Mouse (Mus musculus): ENCODE data around the gene Fyn. TPM values are rescaled to one million over a fixed set of nuclear protein-coding genes. Genes with fewer than 3 reads are reported as not detected.

The Fyn gene
- polyA plus RNA-seq, 1 experiment from 2014 or later = 44.3 TPM

DNA sequence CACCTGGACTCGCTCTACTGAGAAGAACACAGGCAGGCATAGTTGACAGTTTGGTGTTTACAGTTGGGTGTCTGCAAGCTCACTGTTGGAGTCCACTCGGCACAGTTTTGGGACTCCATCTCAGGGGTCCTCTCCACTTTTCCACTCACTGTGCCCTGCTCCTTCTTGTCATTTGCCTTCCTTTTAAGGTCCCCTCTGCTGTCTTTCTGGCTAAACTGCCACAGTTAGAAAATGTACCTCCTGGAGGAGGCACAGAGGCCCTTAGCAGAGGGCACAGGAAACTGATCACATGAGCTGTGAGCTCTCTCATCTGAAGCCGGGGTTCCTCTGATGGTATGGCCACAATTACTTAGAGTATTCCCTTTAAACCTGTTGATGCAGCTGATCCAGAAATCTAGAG, 120.3 kb downstream of the Fyn start:
- no peaks in the 10 kb centered on the region for H3K36me3 ChIP-seq (ENCODE audit: control insufficient read depth, insufficient read depth, low read length)
- WGBS = 83% methylated on average over 3 of the region's 3 CpGs
- peaks cover 13% of the 10 kb centered on the region for H3K4me1 ChIP-seq (ENCODE audit: control insufficient read depth, insufficient read depth, low read length)

GRCm38 (mm10) chr10:39490349-39491121, 121.9 kb downstream of the Fyn start:
- ATAC-seq (ENCODE audit: low FRiP score) = no peak
- no peak for DNase-seq (ENCODE audit: low spot score, missing footprints)
- no peak overlapping the region for H3K4me3 ChIP-seq (ENCODE audit: low read depth, low read length)
- no peak overlapping the region for H3K4me2 ChIP-seq
- no peak overlapping the region for H3K27ac ChIP-seq (ENCODE audit: low read depth, low read length)
- no peaks in the 10 kb centered on the region for H3K9me3 ChIP-seq (ENCODE audit: control insufficient read depth, low read length)
- no peaks in the 10 kb centered on the region for H3K27me3 ChIP-seq (ENCODE audit: control insufficient read depth, insufficient read depth, low read length)
- no peak overlapping the region for H3K9ac ChIP-seq (ENCODE audit: low read length)
- H3K36me3 ChIP-seq (ENCODE audit: control insufficient read depth, insufficient read depth, low read length) = no peaks in the 10 kb centered on the region
- H3K4me1 ChIP-seq (ENCODE audit: control insufficient read depth, insufficient read depth, low read length) = peaks cover 2% of the 10 kb centered on the region; the same call in 1 of the 2 replicates
- WGBS = 84% methylated on average over 9 of the region's 9 CpGs

More for the DNA sequence above, 120.3 kb downstream of the Fyn start:
- Histone ChIP-seq H3K27ac (ENCODE audit: low read depth, low read length) (no peak overlapping the region), H3K4me2 (no peak overlapping the region), H3K9ac (ENCODE audit: low read length) (no peak overlapping the region), H3K27me3 (ENCODE audit: control insufficient read depth, insufficient read depth, low read length) (no peaks in the 10 kb centered on the region), H3K9me3 (ENCODE audit: control insufficient read depth, low read length) (no peaks in the 10 kb centered on the region), H3K4me3 (ENCODE audit: low read depth, low read length) (no peak overlapping the region)
- no peak for ATAC-seq (ENCODE audit: low FRiP score)
- no peak for DNase-seq (ENCODE audit: low spot score, missing footprints)

GRCm38 (mm10) chr10:39492146-39492545, 123.5 kb downstream of the Fyn start:
- H3K36me3 ChIP-seq (ENCODE audit: control insufficient read depth, insufficient read depth, low read length) = no peaks in the 10 kb centered on the region
- no peaks in the 10 kb centered on the region for H3K9me3 ChIP-seq (ENCODE audit: control insufficient read depth, low read length)
- no peak overlapping the region for H3K4me3 ChIP-seq (ENCODE audit: low read depth, low read length)
- no peak overlapping the region for H3K27ac ChIP-seq (ENCODE audit: low read depth, low read length)
- H3K9ac ChIP-seq (ENCODE audit: low read length) = no peak overlapping the region
- H3K27me3 ChIP-seq (ENCODE audit: control insufficient read depth, insufficient read depth, low read length) = no peaks in the 10 kb centered on the region
- no peak for DNase-seq (ENCODE audit: low spot score, missing footprints)
- H3K4me1 ChIP-seq (ENCODE audit: control insufficient read depth, insufficient read depth, low read length) = peaks cover 2% of the 10 kb centered on the region; the same call in 1 of the 2 replicates
- 86% methylated on average over 6 of the region's 6 CpGs for WGBS
- ATAC-seq (ENCODE audit: low FRiP score) = no peak
- no peak overlapping the region for H3K4me2 ChIP-seq

GRCm38 (mm10) chr10:39493007-39493406, 124.4 kb downstream of the Fyn start:
- H3K9me3 ChIP-seq (ENCODE audit: control insufficient read depth, low read length) = no peaks in the 10 kb centered on the region
- ATAC-seq (ENCODE audit: low FRiP score) (no peak), DNase-seq (ENCODE audit: low spot score, missing footprints) (no peak)
- H3K27me3 ChIP-seq (ENCODE audit: control insufficient read depth, insufficient read depth, low read length) = no peaks in the 10 kb centered on the region
- H3K9ac ChIP-seq (ENCODE audit: low read length) = no peak overlapping the region
- H3K27ac ChIP-seq (ENCODE audit: low read depth, low read length) = no peak overlapping the region
- H3K4me3 ChIP-seq (ENCODE audit: low read depth, low read length) = no peak overlapping the region
- 86% methylated on average over 3 of the region's 3 CpGs for whole genome bisulfite sequencing
- no peaks in the 10 kb centered on the region for H3K4me1 ChIP-seq (ENCODE audit: control insufficient read depth, insufficient read depth, low read length)
- H3K36me3 ChIP-seq (ENCODE audit: control insufficient read depth, insufficient read depth, low read length) = no peaks in the 10 kb centered on the region
- no peak overlapping the region for H3K4me2 ChIP-seq

DNA sequence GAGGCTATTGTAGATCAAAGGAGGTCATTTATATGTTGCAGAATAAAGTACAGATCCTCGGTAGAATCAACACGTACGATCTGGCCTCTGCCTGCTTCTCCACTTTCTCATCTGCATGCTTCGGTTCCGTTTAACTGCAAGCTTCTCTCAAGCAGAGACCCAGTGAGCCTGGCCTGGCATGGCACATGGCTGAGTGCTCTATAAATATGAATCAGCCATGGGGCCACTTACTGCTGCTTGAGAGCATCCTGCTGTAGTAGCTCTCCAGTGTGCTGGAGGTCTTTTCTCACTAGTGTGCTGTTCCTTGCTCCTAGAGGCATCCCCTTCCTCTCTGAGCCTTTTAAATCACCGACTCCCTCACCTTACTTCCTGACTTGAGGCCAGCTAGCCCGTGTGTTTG, 130.0 kb downstream of the Fyn start:
- Histone ChIP-seq H3K9ac (ENCODE audit: low read length) (no peak overlapping the region), H3K4me2 (no peak overlapping the region), H3K27me3 (ENCODE audit: control insufficient read depth, insufficient read depth, low read length) (no peaks in the 10 kb centered on the region), H3K9me3 (ENCODE audit: control insufficient read depth, low read length) (no peaks in the 10 kb centered on the region), H3K36me3 (ENCODE audit: control insufficient read depth, insufficient read depth, low read length) (no peaks in the 10 kb centered on the region), H3K27ac (ENCODE audit: low read depth, low read length) (no peak overlapping the region), H3K4me1 (ENCODE audit: control insufficient read depth, insufficient read depth, low read length) (peaks cover 7% of the 10 kb centered on the region; the same call in 1 of the 2 replicates), H3K4me3 (ENCODE audit: low read depth, low read length) (no peak overlapping the region)
- DNase-seq (ENCODE audit: low spot score, missing footprints) = no peak
- ATAC-seq (ENCODE audit: low FRiP score) = no peak
- 80% methylated on average over 7 of the region's 7 CpGs for WGBS

DNA sequence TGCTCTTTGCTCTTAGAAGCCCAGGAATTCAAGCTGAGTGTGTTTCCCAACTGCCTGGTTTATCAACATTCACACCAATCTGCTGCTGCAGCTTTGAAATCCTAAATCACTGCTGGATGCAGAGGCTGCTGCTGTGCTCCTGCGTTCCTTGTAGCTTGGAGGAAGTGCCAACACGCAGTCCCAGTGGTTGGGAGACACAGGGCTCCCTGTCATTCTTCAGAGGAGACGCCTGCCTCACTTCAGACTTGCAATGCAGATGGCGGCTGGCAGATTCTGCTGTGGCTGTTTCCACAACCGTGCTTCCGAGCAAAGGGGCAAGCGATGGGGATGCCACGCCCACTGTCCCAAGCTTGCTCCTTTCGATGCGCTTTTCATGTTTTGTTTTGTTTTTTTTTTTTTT, 132.9 kb downstream of the Fyn start:
- Histone ChIP-seq H3K9me3 (ENCODE audit: control insufficient read depth, low read length) (no peaks in the 10 kb centered on the region), H3K4me2 (no peak overlapping the region), H3K27ac (ENCODE audit: low read depth, low read length) (no peak overlapping the region), H3K9ac (ENCODE audit: low read length) (no peak overlapping the region), H3K4me3 (ENCODE audit: low read depth, low read length) (no peak overlapping the region), H3K27me3 (ENCODE audit: control insufficient read depth, insufficient read depth, low read length) (no peaks in the 10 kb centered on the region), H3K4me1 (ENCODE audit: control insufficient read depth, insufficient read depth, low read length) (peaks cover 16% of the 10 kb centered on the region), H3K36me3 (ENCODE audit: control insufficient read depth, insufficient read depth, low read length) (no peaks in the 10 kb centered on the region)
- WGBS = 64% methylated on average over 10 of the region's 10 CpGs
- no peak for ATAC-seq (ENCODE audit: low FRiP score)
- DNase-seq (ENCODE audit: low spot score, missing footprints) = no peak

GRCm38 (mm10) chr10:39501977-39502706, 133.5 kb downstream of the Fyn start:
- Histone ChIP-seq H3K9me3 (ENCODE audit: control insufficient read depth, low read length) (no peaks in the 10 kb centered on the region), H3K9ac (ENCODE audit: low read length) (no peak overlapping the region), H3K4me3 (ENCODE audit: low read depth, low read length) (no peak overlapping the region), H3K36me3 (ENCODE audit: control insufficient read depth, insufficient read depth, low read length) (no peaks in the 10 kb centered on the region), H3K27me3 (ENCODE audit: control insufficient read depth, insufficient read depth, low read length) (no peaks in the 10 kb centered on the region), H3K4me2 (no peak overlapping the region), H3K4me1 (ENCODE audit: control insufficient read depth, insufficient read depth, low read length) (peaks cover 19% of the 10 kb centered on the region), H3K27ac (ENCODE audit: low read depth, low read length) (no peak overlapping the region)
- WGBS = 89% methylated on average over 13 of the region's 13 CpGs
- DNase-seq (ENCODE audit: low spot score, missing footprints) (no peak), ATAC-seq (ENCODE audit: low FRiP score) (no peak)

DNA sequence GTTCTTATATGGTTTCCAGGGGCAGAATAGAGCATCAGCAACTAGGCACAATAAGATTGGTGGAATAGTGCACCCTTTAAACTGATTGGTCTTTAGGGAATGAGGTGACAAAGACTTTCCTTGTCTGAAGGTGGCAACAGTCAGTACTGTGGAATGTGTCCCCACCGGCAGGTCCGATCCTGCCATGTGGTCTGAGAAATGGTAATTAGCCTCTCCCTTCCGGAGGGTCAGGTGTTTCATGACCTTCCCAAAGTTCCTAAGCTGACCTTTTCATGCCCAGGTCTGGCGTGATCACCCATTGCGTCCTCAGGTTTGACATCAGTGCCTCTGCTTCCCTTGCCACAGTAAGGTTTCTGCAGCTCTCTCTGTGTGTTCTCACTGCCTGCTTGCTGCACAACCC, 134.7 kb downstream of the Fyn start:
- DNase-seq (ENCODE audit: low spot score, missing footprints) (no peak), ATAC-seq (ENCODE audit: low FRiP score) (no peak)
- no peaks in the 10 kb centered on the region for H3K27me3 ChIP-seq (ENCODE audit: control insufficient read depth, insufficient read depth, low read length)
- H3K9ac ChIP-seq (ENCODE audit: low read length) = no peak overlapping the region
- WGBS = 82% methylated on average over 5 of the region's 5 CpGs
- H3K9me3 ChIP-seq (ENCODE audit: control insufficient read depth, low read length) = no peaks in the 10 kb centered on the region
- H3K27ac ChIP-seq (ENCODE audit: low read depth, low read length) = no peak overlapping the region
- H3K4me1 ChIP-seq (ENCODE audit: control insufficient read depth, insufficient read depth, low read length) = peaks cover 19% of the 10 kb centered on the region
- no peaks in the 10 kb centered on the region for H3K36me3 ChIP-seq (ENCODE audit: control insufficient read depth, insufficient read depth, low read length)
- no peak overlapping the region for H3K4me2 ChIP-seq
- no peak overlapping the region for H3K4me3 ChIP-seq (ENCODE audit: low read depth, low read length)

DNA sequence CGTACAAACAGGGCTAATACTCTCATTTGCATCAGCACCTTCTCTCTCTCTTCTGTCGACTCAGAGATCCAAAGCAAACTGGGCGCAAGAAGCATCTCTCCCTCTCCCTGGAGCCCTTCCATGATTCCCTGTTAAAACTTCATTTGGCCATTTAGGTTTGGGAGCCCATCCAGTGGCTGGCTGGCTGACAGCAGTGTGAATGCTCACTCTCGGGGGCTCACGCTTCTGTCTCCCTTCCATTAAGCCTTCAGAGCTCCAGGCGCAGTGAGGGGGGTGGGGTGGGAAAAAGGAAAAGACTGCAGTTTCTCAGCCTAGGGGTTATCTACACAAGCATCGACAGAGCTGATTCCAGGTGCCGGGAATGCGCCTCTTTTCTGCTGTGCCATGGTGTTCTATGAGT, 136.4 kb downstream of the Fyn start:
- Histone ChIP-seq H3K9ac (ENCODE audit: low read length) (no peak overlapping the region), H3K4me3 (ENCODE audit: low read depth, low read length) (no peak overlapping the region), H3K36me3 (ENCODE audit: control insufficient read depth, insufficient read depth, low read length) (no peaks in the 10 kb centered on the region), H3K27me3 (ENCODE audit: control insufficient read depth, insufficient read depth, low read length) (no peaks in the 10 kb centered on the region), H3K4me1 (ENCODE audit: control insufficient read depth, insufficient read depth, low read length) (peaks cover 19% of the 10 kb centered on the region), H3K4me2 (no peak overlapping the region), H3K27ac (ENCODE audit: low read depth, low read length) (no peak overlapping the region), H3K9me3 (ENCODE audit: control insufficient read depth, low read length) (no peaks in the 10 kb centered on the region)
- no peak for ATAC-seq (ENCODE audit: low FRiP score)
- 49% methylated on average over 9 of the region's 9 CpGs for WGBS
- no peak for DNase-seq (ENCODE audit: low spot score, missing footprints)

All from midbrain, embryonic 11.5 days (tissue).